Mouse (Mus musculus) left cerebral cortex, postnatal 25 days (tissue): ENCODE measurements around the gene Creb3. TPM values are rescaled to one million over a fixed set of nuclear protein-coding genes. Genes with fewer than 3 reads are reported as not detected.
A peak's percentile ranks its signal among the peaks of the same experiment; 100 is the strongest.
"Not testable (repeated sequence)": the region's sequence is repeated elsewhere in the genome, so short reads cannot be mapped to it uniquely, and the experiment has no call there.

Source experiments
- DNase-seq, 2 experiments: peaks; one replicate each; pipeline ENCODE4 v3.0.0; 2022; ENCODE audit warnings: low spot score in 2 of 2, mixed read lengths in 1 of 2
- intact Hi-C: fragments of 180-260 bp; cut with DNase I; formaldehyde crosslinking; loops from one replicate; pipeline ENCODE4 v1.15.1; 2025
- total RNA-seq, 2 experiments: library from RNA; stranded (reverse); gene quantifications; 2 replicates each; pipeline ENCODE4 v1.2.3; 2021

Gene Creb3
- 10 to 100 TPM; 77.0 to 77.3 TPM for total RNA-seq

DNA sequence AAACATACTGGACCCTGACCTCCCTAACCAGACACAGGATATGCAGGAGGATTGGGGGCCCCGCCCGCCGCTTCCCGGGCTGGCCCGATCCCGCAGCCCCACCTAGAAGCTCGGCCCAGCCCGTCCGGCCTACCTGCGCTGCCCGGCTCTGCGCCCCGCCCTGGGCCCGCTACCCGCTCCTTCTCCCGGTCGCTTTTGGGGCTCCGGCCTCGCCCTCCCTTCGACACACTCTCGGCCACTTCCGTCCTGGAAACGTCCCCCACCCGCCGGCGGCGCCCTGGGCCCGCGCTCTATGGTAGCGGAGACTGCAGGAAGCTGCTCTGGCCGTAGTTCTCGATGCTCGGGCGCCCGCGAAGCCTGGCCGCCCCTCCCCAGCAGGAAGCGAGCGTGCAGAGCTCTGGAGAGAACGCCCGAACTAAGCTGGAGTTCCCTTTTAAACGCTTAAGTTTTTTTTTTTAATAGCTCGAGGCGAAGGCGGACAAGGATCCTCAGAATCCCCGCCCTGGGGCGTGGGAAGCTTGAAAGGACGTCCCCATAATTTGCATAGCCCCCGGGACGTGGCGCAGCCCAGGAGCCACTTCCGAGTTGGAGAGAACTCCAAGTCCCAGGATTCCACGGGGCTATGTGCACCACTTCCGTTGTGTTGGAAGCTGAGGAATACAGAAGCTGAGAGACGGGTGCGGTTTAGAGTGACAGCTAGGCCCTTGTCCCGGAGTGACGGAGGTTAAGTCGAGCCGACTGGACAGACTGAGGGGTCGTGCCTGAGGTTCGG is at the start of gene Creb3, which contains the start of gene Tln1:
TSS of gene Creb3 (plus strand) at position 336 of the 772 bp plus-strand sequence.
TSS of gene Tln1 (minus strand) at position 695 of the 772 bp plus-strand sequence.
- DNase-seq = peak; percentile 93 to 99
- intact Hi-C loops = loop anchor here (1.0 to 10.0 kb wide), 4 partner anchors 16 to 527 kb away; partner anchors contain the start of genes Ccdc107, Gba2, Rgp1 and Stoml2

DNA sequence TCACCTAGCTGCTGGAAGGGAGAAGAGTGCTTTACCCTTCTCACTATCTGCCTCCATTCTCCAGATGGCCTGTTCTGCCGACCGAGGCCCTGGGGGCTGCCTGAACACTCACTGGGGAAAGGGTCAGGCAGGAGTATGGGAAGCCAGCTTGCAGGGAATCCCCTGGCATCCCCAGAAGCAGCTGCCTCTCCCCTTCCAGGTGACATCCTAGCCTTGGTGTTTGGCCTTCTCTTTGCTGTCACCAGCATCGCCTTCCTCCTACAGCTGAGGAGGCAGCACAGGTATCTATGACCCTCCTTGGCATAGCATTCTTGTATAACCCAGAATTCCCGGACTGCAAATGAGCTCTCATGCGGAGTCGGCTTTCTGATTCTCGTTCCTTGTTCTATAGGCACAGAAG is 49.5 kb upstream of the Creb3 start:
- intact Hi-C loops = no loop called here
- DNase-seq = no peak

DNA sequence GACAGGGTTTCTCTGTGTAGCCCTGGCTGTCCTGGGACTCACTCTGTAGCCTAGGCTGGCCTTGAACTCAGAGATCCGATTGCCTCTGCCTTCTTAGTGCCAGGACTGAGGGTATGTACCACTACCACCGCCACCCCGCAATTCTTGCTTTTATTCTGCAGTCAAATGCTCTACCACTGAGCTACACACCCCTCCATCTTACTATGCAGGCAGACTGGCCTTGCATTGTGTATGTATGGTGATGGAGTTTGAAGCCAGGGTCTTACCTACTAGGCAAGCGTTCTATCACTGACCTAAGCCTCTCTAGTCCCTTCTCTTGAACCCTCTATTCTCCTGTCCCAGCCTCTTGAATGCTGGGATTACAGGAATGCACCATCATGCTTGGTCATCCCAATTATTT is 48.8 kb upstream of the Creb3 start:
- intact Hi-C loops = no loop called here
- DNase-seq = no peak

DNA sequence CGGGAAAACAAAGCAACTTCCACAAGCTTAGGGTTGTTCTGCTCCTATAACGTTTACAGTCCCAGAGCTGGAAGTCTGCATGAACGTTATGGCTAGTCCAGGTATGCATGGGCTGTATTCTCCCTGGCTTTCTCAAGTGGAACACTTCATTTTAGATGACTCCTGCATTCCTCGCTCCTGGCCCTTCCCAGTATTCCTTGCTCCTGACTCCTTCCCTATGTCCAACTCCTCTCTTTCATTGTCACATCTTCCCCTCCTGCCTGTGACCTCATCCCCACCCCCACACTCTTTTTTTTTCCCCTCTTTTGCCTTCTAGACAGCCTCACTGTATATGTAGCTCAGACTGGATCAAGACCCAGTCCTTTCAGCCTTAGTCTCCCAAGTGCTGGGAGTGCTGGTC is 48.3 kb upstream of the Creb3 start:
- no peak for DNase-seq
- intact Hi-C loops = no loop called here

DNA sequence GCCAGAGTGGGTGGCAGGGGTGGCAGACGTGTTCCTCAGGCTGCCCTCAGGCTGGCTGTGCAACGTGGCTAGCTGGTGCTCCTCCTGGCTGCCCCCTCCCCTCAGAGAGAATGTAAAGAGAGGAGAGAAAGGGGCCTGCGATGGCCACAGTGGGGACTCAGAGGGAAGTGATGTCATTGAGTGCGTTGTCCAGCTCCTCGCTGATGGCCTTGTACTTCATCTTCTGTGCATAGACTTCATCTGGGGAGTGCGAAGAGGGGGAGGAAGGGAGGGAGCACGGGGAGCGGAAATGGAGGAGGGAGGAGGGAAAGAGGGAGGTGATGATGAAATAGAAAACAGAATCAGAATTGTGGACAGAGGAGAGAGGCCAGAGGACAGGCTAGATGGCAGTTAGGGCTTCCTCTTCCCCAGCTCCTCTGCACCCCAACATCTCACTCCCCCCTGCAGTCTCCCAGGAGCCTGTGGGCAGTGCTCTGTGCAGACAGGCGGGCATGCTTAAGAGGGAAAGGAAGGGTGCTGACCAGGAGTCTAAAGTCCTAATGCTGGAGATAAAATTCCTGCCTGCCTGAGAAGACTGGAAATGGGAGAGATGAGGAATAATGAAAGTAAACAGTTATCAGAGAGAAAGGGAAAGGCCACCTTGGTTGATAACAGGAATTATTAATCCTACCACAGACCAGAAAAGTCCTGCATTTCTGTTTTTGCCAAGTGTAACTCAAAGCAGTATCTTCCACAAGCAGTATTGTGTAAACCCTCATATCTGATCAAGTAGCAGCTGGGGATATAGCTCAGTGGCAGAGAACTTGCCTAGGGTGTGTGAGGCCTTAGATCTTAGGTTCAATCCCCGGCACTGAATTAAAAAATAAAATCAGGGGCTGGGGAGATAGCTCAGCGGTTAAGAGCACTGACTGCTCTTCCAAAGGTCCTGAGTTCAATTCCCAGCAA is 46.1 kb upstream of the Creb3 start:
- intact Hi-C loops = no loop called here
- no peak for DNase-seq

DNA sequence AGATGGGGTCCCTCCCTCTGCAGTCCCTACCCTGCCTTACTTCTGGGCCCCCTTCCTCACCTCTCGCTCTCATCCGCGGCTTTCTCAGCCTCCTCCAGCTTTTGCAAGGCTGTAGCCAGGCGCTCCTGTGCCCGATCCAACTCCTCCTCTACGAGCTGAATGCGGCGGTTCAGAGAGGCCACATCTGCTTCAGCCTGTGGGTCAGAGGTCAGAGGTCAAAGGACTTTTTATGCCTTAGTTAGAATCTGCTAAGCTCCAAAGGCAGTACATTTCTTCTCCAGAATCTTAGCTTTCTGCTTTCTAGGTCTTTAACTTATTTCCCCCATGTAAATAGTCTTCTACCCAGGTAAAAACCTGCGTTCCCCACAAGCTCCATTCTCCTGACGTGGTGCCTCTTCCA is 42.6 kb upstream of the Creb3 start:
- no peak for DNase-seq
- intact Hi-C loops = no loop called here

DNA sequence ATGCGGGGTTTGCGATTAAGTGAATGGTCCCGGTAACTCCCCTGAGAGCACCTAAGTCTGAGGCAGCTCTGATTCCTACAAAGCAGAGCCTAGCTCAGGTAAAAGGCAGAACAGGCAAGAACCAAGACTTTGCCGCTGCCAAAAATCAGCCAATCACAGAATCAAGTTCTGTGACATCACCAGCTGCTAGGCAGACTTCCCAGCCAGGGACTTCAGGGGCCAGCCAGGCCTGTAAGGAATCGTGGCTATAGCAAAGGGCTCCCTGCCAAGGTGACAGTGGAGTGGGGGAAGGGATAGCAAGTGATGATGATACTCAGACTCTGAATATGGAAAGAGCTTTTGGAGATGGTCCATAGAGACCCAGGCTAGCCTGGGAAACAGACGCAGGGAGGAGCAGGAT is 42.2 kb upstream of the Creb3 start:
- DNase-seq = peak; percentile 85 to 89
- intact Hi-C loops = no loop called here

DNA sequence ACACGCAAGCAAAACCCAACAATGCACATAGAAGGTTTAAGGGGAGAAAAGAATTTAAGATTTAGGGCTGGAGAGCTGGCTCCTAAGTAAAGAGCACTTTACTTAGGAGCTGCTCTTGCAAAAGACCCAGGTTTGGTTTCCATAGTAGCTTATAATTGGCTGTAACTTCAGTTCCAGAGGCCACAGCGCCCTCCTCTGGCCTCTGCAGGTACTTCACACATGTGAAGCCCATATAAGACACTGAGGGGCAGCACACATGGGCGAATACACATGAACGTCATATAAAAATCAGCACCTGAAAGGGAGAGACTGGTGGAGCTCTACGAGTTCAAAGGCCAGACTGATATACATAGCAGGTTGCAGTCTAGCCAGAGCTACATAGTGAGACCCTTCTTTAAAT is 34.3 kb upstream of the Creb3 start:
- no peak for DNase-seq
- intact Hi-C loops = loop anchor here (5.0 kb wide), 1 partner anchor 36 kb away; the partner anchor contains the start of gene Ccdc107

DNA sequence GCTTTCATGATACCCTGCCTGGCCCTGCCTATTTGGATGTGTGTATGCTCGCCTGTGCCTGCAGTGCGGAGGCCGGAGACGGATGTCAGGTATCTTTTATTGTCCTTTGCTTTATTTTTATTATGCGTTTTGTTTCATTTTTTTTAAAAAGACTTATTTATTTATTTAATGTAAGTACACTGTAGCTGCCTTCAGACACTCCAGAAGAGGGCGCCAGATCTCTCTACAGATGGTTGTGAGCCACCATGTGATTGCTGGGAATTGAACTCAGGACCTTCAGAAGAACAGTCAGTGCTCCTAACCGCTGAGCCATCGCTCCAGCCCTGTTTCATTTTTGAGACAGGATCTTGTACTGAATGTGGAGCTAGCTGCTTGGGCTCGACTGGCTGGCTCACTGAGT is 33.6 kb upstream of the Creb3 start:
- DNase-seq = no peak

DNA sequence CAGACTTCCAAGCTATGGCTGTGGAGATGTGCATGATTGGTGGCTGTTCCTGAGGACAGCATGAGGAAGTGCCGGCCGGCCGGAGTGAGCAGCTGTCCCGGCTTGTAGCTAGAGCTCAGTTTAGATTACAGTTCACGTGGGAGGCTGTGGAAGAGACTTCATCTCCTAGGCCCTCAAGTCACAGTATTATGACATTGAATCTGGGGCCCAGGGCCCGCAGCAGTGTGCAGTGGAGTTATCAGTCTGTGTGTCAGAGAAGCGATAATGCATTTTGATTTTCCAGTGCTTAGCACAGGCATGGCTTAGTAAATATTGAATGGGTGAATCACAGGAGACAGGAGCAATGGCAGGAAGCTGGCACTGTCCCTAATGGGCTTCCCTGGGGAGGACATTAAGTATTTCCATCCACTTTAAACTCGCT is 32.0 kb upstream of the Creb3 start:
- DNase-seq = peak in 1 of 2 experiments; percentile 36
- intact Hi-C loops = loop anchor here (5.0 kb wide), 2 partner anchors 88 to 127 kb away; partner anchors contain the start of genes Hint2 and Tesk1

More for the DNA sequence above, 33.6 kb upstream of the Creb3 start:
- intact Hi-C loops = loop anchor here (5.0 kb wide), 1 partner anchor 36 kb away; the partner anchor contains the start of gene Ccdc107

DNA sequence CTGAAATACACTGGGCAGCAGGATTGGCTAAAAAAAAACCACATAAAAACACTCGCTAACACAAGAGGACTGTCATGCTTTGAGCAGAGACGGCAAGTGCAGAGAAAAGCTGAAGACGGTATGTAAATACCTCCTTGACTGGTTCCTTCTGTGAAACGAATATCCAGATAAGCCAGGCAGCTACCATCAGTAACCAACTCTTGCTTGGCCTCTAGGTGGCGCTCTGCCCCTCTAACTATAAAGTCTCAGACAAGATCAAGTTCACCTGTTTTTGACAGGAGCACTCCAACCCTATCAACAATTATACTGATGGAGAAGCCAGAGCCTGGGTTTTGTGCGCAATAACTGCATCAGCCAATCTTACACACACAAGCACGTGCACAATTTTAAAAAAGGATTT is 31.6 kb upstream of the Creb3 start:
- intact Hi-C loops = loop anchor here (5.0 kb wide), 2 partner anchors 88 to 127 kb away; partner anchors contain the start of genes Hint2 and Tesk1
- DNase-seq = peak; percentile 74 to 86

DNA sequence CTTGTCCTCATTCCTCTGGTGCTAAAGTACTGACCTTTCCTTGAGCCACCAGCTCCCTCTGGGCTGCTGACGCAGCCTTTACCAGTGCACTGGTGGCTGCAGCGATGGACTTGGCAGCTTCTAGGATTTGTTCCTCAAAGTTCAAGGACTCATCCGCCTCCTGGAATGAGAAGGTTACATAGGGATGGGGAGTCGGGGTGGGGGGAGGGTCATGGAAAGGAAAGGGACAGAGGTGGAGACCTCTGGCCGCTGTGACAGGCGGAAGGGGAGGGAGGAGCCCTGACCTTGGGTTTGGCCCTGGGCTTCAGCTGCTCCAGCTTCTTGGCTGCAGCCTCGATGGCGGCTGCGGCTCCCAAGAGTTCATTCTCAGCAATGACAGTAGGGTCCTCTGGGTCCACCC is 28.9 kb upstream of the Creb3 start:
- intact Hi-C loops = loop anchor here (5.0 kb wide), 2 partner anchors 91 to 124 kb away; partner anchors contain the start of genes Hint2 and Tesk1
- no peak for DNase-seq

DNA sequence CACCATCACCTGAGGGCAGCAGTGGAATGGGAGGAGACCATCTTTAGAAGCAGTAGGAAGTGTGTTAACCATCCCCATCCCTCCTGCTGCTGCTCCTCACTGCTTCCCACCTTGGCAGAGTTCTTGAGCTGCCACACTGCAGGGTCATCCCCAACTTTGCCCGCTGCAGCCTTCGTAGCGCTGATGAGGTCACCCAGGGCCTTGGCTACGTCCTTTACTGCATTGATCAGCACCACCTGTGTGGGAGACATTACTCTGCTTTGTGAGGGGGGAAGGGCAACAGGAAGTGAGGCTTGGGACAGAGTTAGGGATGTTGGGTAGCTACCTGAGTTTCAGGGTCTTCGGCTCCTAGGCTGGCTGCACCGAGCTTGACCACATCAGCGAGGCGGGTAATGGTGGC is 26.5 kb upstream of the Creb3 start:
- DNase-seq = no peak
- intact Hi-C loops = no loop called here

DNA sequence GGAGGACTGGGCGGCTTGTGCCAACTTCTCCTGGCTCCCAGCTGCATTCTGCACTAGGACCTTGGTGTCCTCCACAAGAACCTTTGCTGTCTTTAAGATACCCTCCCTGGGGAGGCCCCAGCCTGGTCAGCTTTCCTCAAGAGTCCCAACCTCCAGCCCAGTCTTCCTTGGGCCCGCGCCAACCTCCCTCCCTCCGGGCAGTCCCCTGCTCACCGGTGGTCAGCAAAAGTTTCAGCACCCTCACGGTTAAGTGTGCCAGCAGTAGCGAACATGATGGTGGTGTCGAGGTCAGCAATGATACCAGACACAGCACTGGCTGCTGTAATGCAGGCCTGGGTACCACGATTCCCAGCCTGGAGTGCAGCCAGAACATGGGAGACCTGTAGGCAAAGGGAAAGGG is 26.1 kb upstream of the Creb3 start:
- DNase-seq = no peak
- intact Hi-C loops = no loop called here

DNA sequence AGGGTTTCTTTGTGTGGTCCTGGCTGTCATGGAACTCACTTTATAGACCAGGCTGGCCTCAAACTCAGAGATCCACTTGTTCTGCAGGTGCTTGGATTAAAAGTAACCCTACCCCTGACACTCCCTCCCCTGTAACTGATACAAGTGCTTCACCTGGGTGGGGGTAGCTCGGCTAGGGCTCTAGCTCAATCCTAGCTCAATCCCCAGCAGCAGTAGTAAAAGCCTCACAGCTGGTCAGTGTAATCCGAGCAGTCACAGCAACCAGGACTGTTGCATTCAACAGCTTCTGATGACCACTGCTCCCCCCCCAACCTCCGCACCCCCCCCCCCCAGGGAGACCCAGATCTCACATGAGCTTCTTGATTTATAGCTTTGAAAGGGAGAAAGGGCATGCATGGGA is 20.1 kb upstream of the Creb3 start:
- intact Hi-C loops = no loop called here
- no peak for DNase-seq

DNA sequence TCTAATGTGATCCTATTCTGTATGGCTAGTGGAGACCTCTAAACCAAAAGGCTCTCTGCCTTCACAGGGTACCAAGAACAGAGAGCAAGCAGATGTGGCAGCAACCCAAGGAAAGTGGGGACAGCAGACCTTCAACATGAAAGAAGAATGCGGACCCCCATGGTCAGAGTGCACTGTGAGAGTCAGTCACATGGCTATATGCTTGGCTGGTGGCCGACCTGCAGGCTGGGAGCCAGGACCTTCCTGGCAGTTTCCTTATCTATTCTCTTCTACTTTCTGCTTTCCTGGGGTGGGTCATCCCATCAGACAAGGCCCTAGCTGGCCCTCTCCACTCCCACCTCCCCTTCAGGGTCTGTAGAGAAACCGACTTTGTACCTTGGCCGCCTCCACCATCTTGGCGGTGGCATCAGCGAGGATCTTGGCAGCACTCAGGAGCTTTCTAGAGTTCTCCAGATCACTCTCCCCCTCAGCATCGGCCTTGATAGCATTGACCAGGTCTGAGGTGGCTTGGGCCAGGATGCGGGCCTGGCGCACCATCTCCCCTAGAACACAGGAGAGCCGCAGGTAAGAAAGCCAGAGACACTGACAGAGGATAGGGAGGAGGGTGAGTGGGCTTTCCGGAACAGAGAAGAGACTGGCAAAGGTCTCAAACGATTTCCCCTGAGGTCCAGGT is 15.6 kb upstream of the Creb3 start:
- DNase-seq = no peak
- intact Hi-C loops = no loop called here

DNA sequence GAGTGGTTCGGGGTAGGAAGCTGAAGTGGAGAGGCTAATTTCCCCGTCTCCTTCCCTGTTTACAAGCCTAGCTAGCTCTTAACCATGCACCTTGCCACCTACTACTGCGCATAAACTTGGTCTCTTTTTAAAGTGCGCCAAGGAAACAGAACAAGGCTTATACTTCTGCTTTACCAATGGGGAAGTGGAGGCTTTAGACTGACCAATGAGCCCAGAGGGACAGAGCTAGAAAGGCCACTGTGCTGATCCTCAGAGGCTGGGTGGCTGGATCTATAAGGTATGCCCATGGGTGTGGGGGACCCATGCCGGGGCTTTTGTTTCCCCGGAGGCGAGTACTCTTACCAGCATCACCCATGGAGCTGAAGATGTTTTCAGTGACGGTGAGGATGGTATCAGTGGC is 15.0 kb upstream of the Creb3 start:
- DNase-seq = no peak
- intact Hi-C loops = no loop called here

DNA sequence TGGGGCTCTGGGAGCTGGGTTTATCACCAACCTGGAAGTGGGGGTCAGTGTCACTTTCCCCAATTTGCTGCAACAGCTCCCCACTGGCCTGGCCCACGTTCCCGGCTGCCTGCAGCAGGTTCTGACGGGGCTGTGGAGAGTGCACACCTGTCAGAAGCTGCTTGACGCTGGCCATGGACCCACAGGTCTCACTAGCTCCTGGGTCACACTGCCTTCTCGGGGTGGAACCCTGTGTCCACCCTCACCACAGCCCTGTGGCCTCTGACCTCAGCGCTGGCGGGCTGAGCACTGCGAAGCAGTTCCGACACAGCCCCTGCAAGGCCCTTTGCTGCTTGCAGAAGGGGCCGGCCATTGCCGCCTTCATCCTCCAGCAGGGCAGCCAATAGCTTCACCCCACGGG is 13.1 kb upstream of the Creb3 start:
- intact Hi-C loops = no loop called here
- DNase-seq = no peak

DNA sequence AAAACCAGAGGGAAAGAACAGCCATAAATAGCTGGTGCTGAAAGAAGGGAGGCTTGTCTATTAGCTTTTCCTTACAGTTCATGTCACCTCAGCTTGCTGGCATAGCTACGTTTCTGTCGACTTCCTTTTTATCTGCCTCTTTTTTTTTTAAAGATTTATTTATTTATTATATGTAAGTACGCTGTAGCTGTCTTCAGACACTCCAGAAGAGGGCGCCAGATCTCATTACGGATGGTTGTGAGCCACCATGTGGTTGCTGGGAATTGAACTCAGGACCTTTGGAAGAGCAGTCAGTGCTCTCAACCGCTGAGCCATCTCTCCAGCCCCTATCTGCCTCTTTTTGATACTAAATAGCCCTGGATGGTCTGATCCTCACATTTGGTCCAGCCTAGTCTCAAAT is 10.3 kb upstream of the Creb3 start:
- intact Hi-C loops, DNase-seq: not testable (repeated sequence)

DNA sequence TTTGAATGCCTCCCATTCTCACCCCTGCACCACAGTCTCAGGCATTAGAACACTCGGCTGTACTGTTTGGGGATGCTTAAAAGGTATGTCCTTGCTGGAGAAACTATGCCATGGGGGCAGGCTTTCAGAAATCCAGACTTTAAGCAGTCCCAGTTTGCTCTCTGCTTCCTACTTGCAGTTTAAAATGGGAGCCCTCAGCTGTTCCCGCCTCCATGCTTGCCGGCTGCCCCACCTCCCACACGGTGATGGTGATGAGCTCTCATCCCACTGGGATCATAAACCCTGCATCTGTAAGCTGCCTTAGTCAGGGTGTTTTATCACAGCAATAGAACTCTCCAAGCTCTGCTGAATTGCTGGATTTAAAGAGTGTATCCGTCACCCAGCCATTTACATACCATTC is 9.7 kb upstream of the Creb3 start:
- DNase-seq = peak; percentile 55 to 93

More for the DNA sequence above, 9.7 kb upstream of the Creb3 start:
- intact Hi-C loops = no loop called here
